Mouse (Mus musculus) bone marrow, adult 2 months (tissue): Measurements from ENCODE around the gene Dynlt1a. TPM values are rescaled to one million over a fixed set of nuclear protein-coding genes. Genes with fewer than 3 reads are reported as not detected.
A peak's percentile ranks its signal among the peaks of the same experiment; 100 is the strongest.
"Not testable (repeated sequence)": the region's sequence is repeated elsewhere in the genome, so short reads cannot be mapped to it uniquely, and the experiment has no call there.

Experiments
- H3K27ac ChIP-seq: fragments of 200-500 bp; 2 replicates; pipeline ENCODE4 v1.5.1; 2012; ENCODE audit warnings: low read depth, mild to moderate bottlenecking, control low read depth, inconsistent platforms, low read length; ENCODE audit not compliant: control insufficient read depth, poor library complexity, insufficient read depth
- H3K4me1 ChIP-seq: fragments of 200-500 bp; 2 replicates; pipeline ENCODE4 v1.6.1; 2011; ENCODE audit warnings: low read length; ENCODE audit not compliant: control insufficient read depth, insufficient read depth
- H3K4me3 ChIP-seq: fragments of 200-500 bp; replicated peaks from 2 replicates; pipeline ENCODE3; 2011; ENCODE audit warnings: mild to moderate bottlenecking, low read depth, low read length, control low read depth; ENCODE audit not compliant: control insufficient read depth
- WGBS: fragments of 180-500 bp; shearing (Covaris S2); methylation state at CpG from one replicate; pipeline ENCODE4 v1.1.7; 2018; 5-methylcytosine and 5-hydroxymethylcytosine counted together
- polyA plus RNA-seq: library from polyadenylated mRNA; stranded (reverse); fragments of >200 nt; gene quantifications from 2 replicates; pipeline ENCODE4 v1.2.4, GENCODE M21; 2011; ENCODE audit warnings: low replicate concordance; ENCODE audit not compliant: missing spikeins, insufficient read depth, insufficient read length

Dynlt1a gene
- polyA plus RNA-seq, result 4.3 and 18.9 TPM in 2 replicates

- H3K27ac ChIP-seq, H3K4me1 ChIP-seq: not testable (repeated sequence)
- peak within 1 kb of the TSS; percentile 62 for H3K4me3 ChIP-seq
- WGBS, result 5% methylated on average over 21 of the region's 23 CpGs
Observed at GRCm38 (mm10) chr17:6317339-6317985, at the start of gene Dynlt1a. TSS of gene Dynlt1a (minus strand) at chr17:6317500.

GRCm38 (mm10) chr17:6355256-6355655 lies 38.0 kb upstream of the Dynlt1a start:
- WGBS, result 80% methylated on average over 10 of the region's 10 CpGs
- H3K27ac ChIP-seq, result not testable (repeated sequence)

GRCm38 (mm10) chr17:6342606-6343294 lies 25.4 kb upstream of the Dynlt1a start:
- H3K27ac ChIP-seq, H3K4me1 ChIP-seq, H3K4me3 ChIP-seq: not testable (repeated sequence)
- WGBS, result no CpG with 5 or more reads among the region's 12 CpGs

More at GRCm38 (mm10) chr17:6355256-6355655, 38.0 kb upstream of the Dynlt1a start:
- not testable (repeated sequence) for H3K4me1 ChIP-seq, H3K4me3 ChIP-seq

GRCm38 (mm10) chr17:6328997-6329396 lies 11.7 kb upstream of the Dynlt1a start:
- H3K4me3 ChIP-seq, H3K27ac ChIP-seq, H3K4me1 ChIP-seq: not testable (repeated sequence)
- WGBS, result 58% methylated on average over 3 of the region's 4 CpGs

GRCm38 (mm10) chr17:6327554-6327953 lies 10.3 kb upstream of the Dynlt1a start:
- H3K4me1 ChIP-seq, H3K4me3 ChIP-seq, H3K27ac ChIP-seq: not testable (repeated sequence)
- 83% methylated on average over 7 of the region's 7 CpGs for WGBS

- not testable (repeated sequence) for H3K27ac ChIP-seq, H3K4me3 ChIP-seq, H3K4me1 ChIP-seq
- 74% methylated on average over 6 of the region's 6 CpGs for WGBS
Observed at GRCm38 (mm10) chr17:6325543-6325942, 8.2 kb upstream of the Dynlt1a start.

- H3K4me3 ChIP-seq, H3K4me1 ChIP-seq, H3K27ac ChIP-seq: not testable (repeated sequence)
- 69% methylated on average over 10 of the region's 10 CpGs for WGBS
Observed at GRCm38 (mm10) chr17:6325021-6325420, 7.7 kb upstream of the Dynlt1a start.

GRCm38 (mm10) chr17:6321778-6322101 lies 4.4 kb upstream of the Dynlt1a start:
- not testable (repeated sequence) for H3K4me3 ChIP-seq, H3K4me1 ChIP-seq, H3K27ac ChIP-seq
- no CpG with 5 or more reads among the region's 10 CpGs for WGBS

- H3K4me3 ChIP-seq, H3K4me1 ChIP-seq, H3K27ac ChIP-seq: not testable (repeated sequence)
- 6% methylated on average over 6 of the region's 60 CpGs for WGBS
Observed at GRCm38 (mm10) chr17:6321081-6321777, 3.9 kb upstream of the Dynlt1a start.

- WGBS, result under 1% methylated on average over 38 of the region's 38 CpGs
- not testable (repeated sequence) for H3K27ac ChIP-seq, H3K4me1 ChIP-seq
- peak overlapping the region; percentile 62 for H3K4me3 ChIP-seq
Observed at GRCm38 (mm10) chr17:6316379-6317126, 747 bp downstream of the Dynlt1a start.

- H3K4me1 ChIP-seq, H3K27ac ChIP-seq, H3K4me3 ChIP-seq: not testable (repeated sequence)
- WGBS, result 21% methylated on average over 3 of the region's 4 CpGs
Observed at GRCm38 (mm10) chr17:6315706-6316105, 1.6 kb downstream of the Dynlt1a start.

- not testable (repeated sequence) for H3K4me3 ChIP-seq, H3K4me1 ChIP-seq, H3K27ac ChIP-seq
- 72% methylated on average over 2 of the region's 3 CpGs for WGBS
Observed at GRCm38 (mm10) chr17:6314493-6314892, 2.8 kb downstream of the Dynlt1a start.

GRCm38 (mm10) chr17:6312755-6313154 lies 4.5 kb downstream of the Dynlt1a start:
- H3K4me3 ChIP-seq, H3K27ac ChIP-seq, H3K4me1 ChIP-seq: not testable (repeated sequence)
- WGBS, result 83% methylated on average over 3 of the region's 3 CpGs
